Mouse (Mus musculus) fat pad, adult 2 months (tissue): ENCODE measurements around the gene Zbp1.

ENCODE experiments used
- DNase-seq: peaks from one replicate; pipeline ENCODE4 v3.0.0-alpha.2; 2011; ENCODE audit warnings: low read depth, low spot score; ENCODE audit errors: extremely low read depth

Zbp1 gene

GRCm38 (mm10) chr2:173218416-173219141 lies at the start of gene Zbp1:
Zbp1 (minus strand) TSS chr2:173218923.
- DNase-seq: no peak

- DNase-seq: no peak
Measured at GRCm38 (mm10) chr2:173267562-173267961, 48.8 kb upstream of the Zbp1 start.

GRCm38 (mm10) chr2:173266349-173267112 lies 47.8 kb upstream of the Zbp1 start:
- no peak for DNase-seq

GRCm38 (mm10) chr2:173265468-173266265 lies 46.9 kb upstream of the Zbp1 start:
- no peak for DNase-seq

- no peak for DNase-seq
Measured at GRCm38 (mm10) chr2:173264467-173265128, 45.9 kb upstream of the Zbp1 start.

GRCm38 (mm10) chr2:173263636-173264330 lies 45.1 kb upstream of the Zbp1 start:
- no peak for DNase-seq

- no peak for DNase-seq
Measured at GRCm38 (mm10) chr2:173261497-173261896, 42.8 kb upstream of the Zbp1 start.

- DNase-seq: no peak
Measured at GRCm38 (mm10) chr2:173258459-173259091, 39.9 kb upstream of the Zbp1 start.

- no peak for DNase-seq
Measured at GRCm38 (mm10) chr2:173257610-173258009, 38.9 kb upstream of the Zbp1 start.

- DNase-seq: no peak
Measured at GRCm38 (mm10) chr2:173256552-173256949, 37.8 kb upstream of the Zbp1 start.

- DNase-seq: no peak
Measured at GRCm38 (mm10) chr2:173255810-173256551, 37.3 kb upstream of the Zbp1 start.

GRCm38 (mm10) chr2:173253761-173254662 lies 35.3 kb upstream of the Zbp1 start:
- no peak for DNase-seq

GRCm38 (mm10) chr2:173251675-173252074 lies 33.0 kb upstream of the Zbp1 start:
- DNase-seq: no peak

- no peak for DNase-seq
Measured at GRCm38 (mm10) chr2:173251133-173251532, 32.4 kb upstream of the Zbp1 start.

GRCm38 (mm10) chr2:173250411-173250810 lies 31.7 kb upstream of the Zbp1 start:
- no peak for DNase-seq

GRCm38 (mm10) chr2:173249965-173250364 lies 31.2 kb upstream of the Zbp1 start:
- no peak for DNase-seq

- DNase-seq: no peak
Measured at GRCm38 (mm10) chr2:173249386-173249785, 30.7 kb upstream of the Zbp1 start.

GRCm38 (mm10) chr2:173248822-173249221 lies 30.1 kb upstream of the Zbp1 start:
- DNase-seq: no peak
